9 mouse cellular contexts compared by ENCODE assay signal in genomic region chr11:74402126-74402525, GRCm38 (mm10). TPM values are rescaled to one million over a fixed set of nuclear protein-coding genes. Genes with fewer than 3 reads are reported as not detected.
A peak's percentile ranks its signal among the peaks of the same experiment; 100 is the strongest.
DNase-seq lines count a peak whose midpoint lies in the region; ATAC-seq and TF ChIP-seq lines count a peak whose summit lies in the region.
"Had no signal": no experiment of that assay in that cellular context is flagged by ENCODE, and none has a peak within 500 bp of the region (broad histone marks: within the 10 kb centered on the region; RNA-seq: fewer than 3 reads in every experiment).

No protein-coding gene starts in this region.

- no peaks in the 10 kb centered on the region for H3K27me3 ChIP-seq in intestine, postnatal 0 days (replicated peaks; ENCODE audit: control insufficient read depth, insufficient read depth, low read length)
- no peaks in the 10 kb centered on the region for H3K27me3 ChIP-seq in intestine, embryonic 15.5 days (replicated peaks)

- H3K27ac ChIP-seq in intestine, postnatal 0 days (ENCODE audit: low read depth, low read length), result no peak overlapping the region
- H3K27ac ChIP-seq in intestine, embryonic 15.5 days, result no peak overlapping the region

- TF ChIP-seq CTCF in intestine, postnatal 0 days (IDR thresholded peaks at IDR 0.05; ENCODE audit: low read depth), result peak; percentile 76

- no peak overlapping the region for H3K4me2 ChIP-seq in intestine, postnatal 0 days (replicated peaks; ENCODE audit: low read depth)
- no peak overlapping the region for H3K4me2 ChIP-seq in intestine, embryonic 15.5 days (replicated peaks)

- ATAC-seq in intestine, postnatal 0 days, result no peak
- no peak for ATAC-seq in intestine, embryonic 15.5 days
- ATAC-seq in megakaryocyte progenitor cell, adult 5-6 weeks (replicated peaks; ENCODE audit: poor library complexity), result peak; percentile 69

- H3K9me3 ChIP-seq in intestine, postnatal 0 days (ENCODE audit: control insufficient read depth), result no peaks in the 10 kb centered on the region
- H3K9me3 ChIP-seq in intestine, embryonic 15.5 days, result no peaks in the 10 kb centered on the region

- H3K36me3 ChIP-seq in intestine, postnatal 0 days (ENCODE audit: control insufficient read depth, insufficient read depth), result peaks cover 10% of the 10 kb centered on the region; the same call in 1 of the 2 replicates
- no peaks in the 10 kb centered on the region for H3K36me3 ChIP-seq in intestine, embryonic 15.5 days

- no peak overlapping the region for H3K9ac ChIP-seq in intestine, postnatal 0 days (ENCODE audit: low read depth, low read length)
- no peak overlapping the region for H3K9ac ChIP-seq in intestine, embryonic 15.5 days

- no peak overlapping the region for H3K4me3 ChIP-seq in intestine, postnatal 0 days (ENCODE audit: low read depth, low read length)
- no peak overlapping the region for H3K4me3 ChIP-seq in intestine, embryonic 15.5 days (replicated peaks)

- DNase-seq in A20 (ENCODE audit: low read depth, low spot score), result peak; percentile 63
- peak; percentile 42 for DNase-seq in ES-CJ7 (ENCODE audit: low read depth, low spot score)
- DNase-seq in gastrocnemius, adult 8-10 months (ENCODE audit: low spot score in 2 of 2), result no peak
- no peak for DNase-seq in right cerebral cortex, postnatal 25 days

- 50% methylated on average over 2 of the region's 2 CpGs for WGBS in intestine, postnatal 0 days
- 44% methylated on average over 2 of the region's 2 CpGs for WGBS in intestine, embryonic 15.5 days

- H3K4me1 ChIP-seq in intestine, postnatal 0 days (replicated peaks; ENCODE audit: control insufficient read depth, insufficient read depth, low read length), result no peaks in the 10 kb centered on the region
- H3K4me1 ChIP-seq in intestine, embryonic 15.5 days (replicated peaks), result no peaks in the 10 kb centered on the region

RNA-seq across cellular contexts. Expression of gene Olfr412, which starts 40.3 kb away (rescaled TPM):
- not detected in 2 replicates for polyA plus RNA-seq in intestine, postnatal 0 days (2015; fragmentation: Nextera tagmentation; extraction: Ambion mirVana)
- polyA plus RNA-seq in intestine, embryonic 15.5 days (2015; fragmentation: Nextera tagmentation; extraction: Ambion mirVana), result not detected in 2 replicates
- not detected in 2 replicates for total RNA-seq in megakaryocyte progenitor cell, adult 5-6 weeks (2015)
- not detected in 2 replicates for total RNA-seq in megakaryocyte progenitor cell, adult 5-6 weeks (2017)
- not detected for total RNA-seq in gastrocnemius, adult 8-10 months (2022)
- total RNA-seq: heart, adult 18-20 months; liver, adult 2 months had no signal
- polyA plus RNA-seq: liver, adult 2 months had no signal

RNA-seq across cellular contexts. Expression of gene Olfr411, which starts 49.7 kb away (rescaled TPM):
- polyA plus RNA-seq in intestine, postnatal 0 days (2015; fragmentation: Nextera tagmentation; extraction: Ambion mirVana), result not detected in 2 replicates
- not detected in 2 replicates for polyA plus RNA-seq in intestine, embryonic 15.5 days (2015; fragmentation: Nextera tagmentation; extraction: Ambion mirVana)
- total RNA-seq in megakaryocyte progenitor cell, adult 5-6 weeks (2015), result not detected in 2 replicates
- not detected in 2 replicates for total RNA-seq in megakaryocyte progenitor cell, adult 5-6 weeks (2017)
- total RNA-seq in gastrocnemius, adult 8-10 months (2022), result not detected
- total RNA-seq: heart, adult 18-20 months; liver, adult 2 months had no signal
- polyA plus RNA-seq: liver, adult 2 months had no signal

Comparison
In these comparisons a context has a peak if more than half of its experiments do, and no peak if none do; other contexts are left out.
1. DNase-seq: peak in A20 (single experiment) and ES-CJ7 (single experiment); none in gastrocnemius, adult 8-10 months (0 of 2) and right cerebral cortex, postnatal 25 days (single experiment).